Mouse (Mus musculus): ENCODE measurements at regions not wholly inside any gene's neighbourhood (a gene's known extent, or its start where the extent isn't known, plus 50 kb on each side); places are given as distances from the start of the nearest gene placed in this dataset.

DNA sequence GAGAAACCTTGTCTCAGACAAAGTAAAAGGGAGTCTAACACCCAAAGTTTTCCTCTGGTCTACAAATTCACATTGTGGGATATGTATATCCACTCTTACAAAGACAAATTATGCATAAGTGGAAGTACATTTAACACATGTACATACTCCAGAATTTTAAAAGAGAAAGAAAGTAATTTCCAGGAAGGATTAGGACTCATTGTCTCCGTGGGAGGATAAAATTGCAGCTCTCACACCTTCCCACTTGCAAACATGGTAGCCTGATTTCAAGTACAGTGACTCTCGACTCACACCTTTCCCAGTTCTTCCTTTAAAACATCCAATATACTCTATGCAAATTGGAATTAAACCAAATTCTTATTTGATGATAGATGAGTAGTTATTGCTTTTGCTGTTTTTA is 351.0 kb upstream of the B430305J03Rik start:
- H3K79me2 ChIP-seq (replicated peaks; ENCODE audit: control insufficient read depth, extremely low read depth, insufficient read depth, poor library complexity, severe bottlenecking): no peaks in the 10 kb centered on the region
- no peak overlapping the region for H3K4me2 ChIP-seq (ENCODE audit: insufficient read depth, low read depth, poor library complexity, severe bottlenecking)
- no peak overlapping the region for H3K9ac ChIP-seq (ENCODE audit: insufficient read depth, low read depth)
- H3K27ac ChIP-seq (ENCODE audit: insufficient read depth, low read depth): no peak overlapping the region
- no peak for DNase-seq (ENCODE audit: extremely low read depth)
- no peaks in the 10 kb centered on the region for H3K36me3 ChIP-seq (replicated peaks in 1 of 2; ENCODE audit: control insufficient read depth in 1 of 2, insufficient read depth in 1 of 2, low read length in 1 of 2)
- no peaks in the 10 kb centered on the region for H3K27me3 ChIP-seq (replicated peaks)
- in situ Hi-C loops (cut with MboI; ENCODE audit: low pct_ligation_motif_present, low pct_unique_long_range_greater_than_20kb, low sequenced_read_pairs): no loop called here
- H3K9me3 ChIP-seq (replicated peaks; ENCODE audit: low read length): peaks cover 25% of the 10 kb centered on the region
- H3K4me1 ChIP-seq (ENCODE audit: control insufficient read depth in 1 of 2, insufficient read depth in 2 of 2): no peaks in the 10 kb centered on the region
- H3K4me3 ChIP-seq (replicated peaks in 1 of 3; ENCODE audit: low read depth in 2 of 3, low read length in 2 of 3, poor library complexity in 1 of 3): no peak overlapping the region
- dilution Hi-C loops (cut with MboI; ENCODE audit: extremely low pct_ligation_motif_present, extremely low pct_unique_long_range_greater_than_20kb, low sequenced_read_pairs): no loop called here
- TF ChIP-seq MXI1 (IDR thresholded peaks at IDR 0.05; ENCODE audit: low read depth, low read length): no peak
- no peak for TF ChIP-seq RAD21 (IDR thresholded peaks at IDR 0.05; ENCODE audit: low read depth, low read length)
- no peak for TF ChIP-seq POLR2AphosphoS2 (IDR thresholded peaks at IDR 0.05; ENCODE audit: low read depth, low read length)
- TF ChIP-seq JUN (IDR thresholded peaks at IDR 0.05; ENCODE audit: insufficient read depth, low read depth, low read length): no peak
- TF ChIP-seq ZMIZ1 (IDR thresholded peaks at IDR 0.05; ENCODE audit: low read depth, low read length): no peak
- TF ChIP-seq SMC3 (IDR thresholded peaks at IDR 0.05; ENCODE audit: low read depth, low read length): no peak
- no peak for TF ChIP-seq MAFK (IDR thresholded peaks at IDR 0.05; ENCODE audit: insufficient replicate concordance, low read length)
- TF ChIP-seq PAX5 (IDR thresholded peaks at IDR 0.05; ENCODE audit: low read length): no peak
- TF ChIP-seq TBP (conservative IDR thresholded peaks at IDR 0.05; ENCODE audit: low read depth, low read length): no peak
- TF ChIP-seq UBTF (IDR thresholded peaks at IDR 0.05; ENCODE audit: low read depth, low read length): no peak
- no peak for TF ChIP-seq ZNF384 (IDR thresholded peaks at IDR 0.05; ENCODE audit: low read depth, low read length)
- no peak for TF ChIP-seq USF1 (IDR thresholded peaks at IDR 0.05; ENCODE audit: low read depth, low read length)
- no peak for TF ChIP-seq IRF4 (IDR thresholded peaks at IDR 0.05; ENCODE audit: low read depth, low read length)
- TF ChIP-seq HCFC1 (IDR thresholded peaks at IDR 0.05; ENCODE audit: low read depth, low read length): no peak
- TF ChIP-seq GABPA (IDR thresholded peaks at IDR 0.05; ENCODE audit: insufficient replicate concordance, low read depth, low read length): no peak
- no peak for TF ChIP-seq RCOR1 (conservative IDR thresholded peaks at IDR 0.05; ENCODE audit: low read depth, low read length)

DNA sequence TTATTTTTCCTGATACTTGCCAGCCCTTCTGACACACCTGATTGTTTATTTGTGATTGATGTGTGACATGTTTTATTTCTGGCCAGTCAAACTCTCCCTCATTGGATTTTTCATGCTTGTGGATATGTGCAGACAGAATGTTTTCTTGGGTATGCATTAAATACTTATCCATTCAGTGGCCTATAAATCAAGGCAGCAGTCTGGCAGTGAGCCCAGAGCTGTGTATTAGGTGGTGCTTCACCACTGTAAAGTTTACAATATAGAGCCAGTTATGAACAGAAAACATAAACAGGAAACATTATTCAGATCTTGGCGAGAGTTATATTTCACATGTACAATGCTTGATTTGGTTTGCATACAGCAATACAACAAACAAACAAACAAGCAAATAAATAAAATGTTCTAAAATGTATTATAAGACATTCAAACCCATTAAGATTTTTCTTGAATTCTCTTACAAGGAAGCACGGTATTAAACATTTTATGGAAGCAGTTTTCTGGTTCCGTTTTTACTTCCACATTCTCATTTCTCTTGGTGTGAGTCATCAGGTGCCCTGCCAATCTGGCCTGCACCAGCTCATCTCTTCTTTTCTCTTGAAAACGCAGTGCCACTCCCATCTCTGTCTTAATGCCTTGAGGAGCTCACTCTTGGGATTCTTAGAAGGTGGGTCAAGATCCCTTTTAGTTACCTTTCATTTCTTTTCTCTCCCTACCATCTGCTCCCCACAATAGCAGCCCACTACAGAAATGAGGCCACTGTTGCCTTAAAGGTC is 322.4 kb upstream of the B430305J03Rik start:
- TF ChIP-seq ZKSCAN1 (IDR thresholded peaks at IDR 0.05; ENCODE audit: borderline replicate concordance, low read depth, low read length) (no peak), CTCF (conservative IDR thresholded peaks at IDR 0.05 in 1 of 2, IDR thresholded peaks at IDR 0.05 in 1 of 2; ENCODE audit: low read depth in 2 of 2, low read length in 2 of 2) (no peak), POLR2AphosphoS2 (IDR thresholded peaks at IDR 0.05; ENCODE audit: low read depth, low read length) (no peak), MXI1 (IDR thresholded peaks at IDR 0.05; ENCODE audit: low read depth, low read length) (no peak), CHD2 (IDR thresholded peaks at IDR 0.05; ENCODE audit: low read length) (no peak), ZC3H11A (IDR thresholded peaks at IDR 0.05; ENCODE audit: low read depth, low read length) (no peak), POLR2A (IDR thresholded peaks at IDR 0.05; ENCODE audit: low read depth, low read length) (no peak), NRF1 (IDR thresholded peaks at IDR 0.05; ENCODE audit: low read depth, low read length) (no peak), ZNF384 (IDR thresholded peaks at IDR 0.05; ENCODE audit: low read depth, low read length) (no peak), CHD1 (IDR thresholded peaks at IDR 0.05; ENCODE audit: low read depth, low read length) (no peak)
- Histone ChIP-seq H3K79me2 (replicated peaks; ENCODE audit: control insufficient read depth, extremely low read depth, insufficient read depth, poor library complexity, severe bottlenecking) (no peaks in the 10 kb centered on the region), H3K36me3 (replicated peaks in 1 of 2; ENCODE audit: control insufficient read depth in 1 of 2, insufficient read depth in 1 of 2, low read length in 1 of 2) (no peaks in the 10 kb centered on the region), H3K9ac (ENCODE audit: insufficient read depth, low read depth) (no peak overlapping the region), H3K4me3 (replicated peaks in 1 of 3; ENCODE audit: low read depth in 2 of 3, low read length in 2 of 3, poor library complexity in 1 of 3) (no peak overlapping the region), H3K27ac (ENCODE audit: insufficient read depth, low read depth) (no peak overlapping the region), H3K9me3 (replicated peaks; ENCODE audit: low read length) (peaks cover 23% of the 10 kb centered on the region), H3K27me3 (replicated peaks) (no peaks in the 10 kb centered on the region), H3K4me1 (ENCODE audit: control insufficient read depth in 1 of 2, insufficient read depth in 2 of 2) (no peaks in the 10 kb centered on the region), H3K4me2 (ENCODE audit: insufficient read depth, low read depth, poor library complexity, severe bottlenecking) (no peak overlapping the region)
- in situ Hi-C loops (cut with MboI; ENCODE audit: low pct_ligation_motif_present, low pct_unique_long_range_greater_than_20kb, low sequenced_read_pairs) (no loop called here), dilution Hi-C loops (cut with MboI; ENCODE audit: extremely low pct_ligation_motif_present, extremely low pct_unique_long_range_greater_than_20kb, low sequenced_read_pairs) (no loop called here)
- DNase-seq (ENCODE audit: extremely low read depth): no peak
